Mouse (Mus musculus): ENCODE results near the gene Snrk.

- no peak for TF ChIP-seq CTCF (IDR thresholded peaks at IDR 0.05; ENCODE audit: borderline replicate concordance, insufficient read depth, low read length)
- no peak for TF ChIP-seq POLR2A (IDR thresholded peaks at IDR 0.05; ENCODE audit: low read depth, low read length)
These were observed 20.1 kb upstream of the Snrk start for GRCm38 (mm10) chr9:122096822-122097511.
